Mouse (Mus musculus): ENCODE measurements around the gene Cmtm5. TPM values are rescaled to one million over a fixed set of nuclear protein-coding genes. Genes with fewer than 3 reads are reported as not detected.

Cmtm5 gene
- total and polyA plus RNA-seq, 3 experiments, result not detected

DNA sequence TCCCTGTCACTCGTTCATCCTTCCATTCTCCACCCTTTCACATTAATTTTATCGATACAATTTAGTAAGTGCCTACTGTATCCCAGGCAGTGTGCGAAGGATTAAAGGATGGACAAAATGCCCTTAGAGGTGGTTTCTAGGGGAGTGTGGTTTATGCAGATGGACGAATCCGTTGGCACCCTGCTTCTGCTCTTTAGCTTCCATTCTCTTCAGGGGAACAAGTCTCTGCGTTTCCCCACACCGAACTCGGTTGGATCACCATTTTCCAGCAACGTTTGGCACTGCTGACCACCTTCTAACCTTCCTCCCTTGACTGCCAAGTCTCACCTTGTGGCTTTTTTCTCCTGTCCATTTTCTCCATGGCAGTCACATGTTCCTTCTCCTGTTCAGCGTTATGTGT lies 22.7 kb upstream of the Cmtm5 start:
- Histone ChIP-seq H3K36me3 (replicated peaks in 1 of 2; ENCODE audit: control insufficient read depth in 1 of 2, insufficient read depth in 1 of 2, low read length in 1 of 2) (no peaks in the 10 kb centered on the region), H3K4me3 (replicated peaks in 1 of 3; ENCODE audit: low read depth in 2 of 3, low read length in 2 of 3, poor library complexity in 1 of 3) (no peak overlapping the region), H3K4me1 (ENCODE audit: control insufficient read depth in 1 of 2, insufficient read depth in 2 of 2) (peaks cover 0 to 4% of the 10 kb centered on the region in 2 experiments; a peak in 2 of 4 replicates), H3K9me3 (replicated peaks; ENCODE audit: low read length) (no peaks in the 10 kb centered on the region), H3K4me2 (ENCODE audit: insufficient read depth, low read depth, poor library complexity, severe bottlenecking) (no peak overlapping the region), H3K79me2 (replicated peaks; ENCODE audit: control insufficient read depth, extremely low read depth, insufficient read depth, poor library complexity, severe bottlenecking) (no peaks in the 10 kb centered on the region), H3K9ac (ENCODE audit: insufficient read depth, low read depth) (no peak overlapping the region), H3K27me3 (replicated peaks) (peaks cover 83% of the 10 kb centered on the region), H3K27ac (ENCODE audit: insufficient read depth, low read depth) (no peak overlapping the region)
- no peak for DNase-seq (ENCODE audit: extremely low read depth)
- dilution Hi-C loops (cut with MboI; ENCODE audit: extremely low pct_ligation_motif_present, extremely low pct_unique_long_range_greater_than_20kb, low sequenced_read_pairs), result no loop called here
- in situ Hi-C loops (cut with MboI; ENCODE audit: low pct_ligation_motif_present, low pct_unique_long_range_greater_than_20kb, low sequenced_read_pairs), result no loop called here
- no peak for TF ChIP-seq HCFC1 (IDR thresholded peaks at IDR 0.05; ENCODE audit: low read depth, low read length)

DNA sequence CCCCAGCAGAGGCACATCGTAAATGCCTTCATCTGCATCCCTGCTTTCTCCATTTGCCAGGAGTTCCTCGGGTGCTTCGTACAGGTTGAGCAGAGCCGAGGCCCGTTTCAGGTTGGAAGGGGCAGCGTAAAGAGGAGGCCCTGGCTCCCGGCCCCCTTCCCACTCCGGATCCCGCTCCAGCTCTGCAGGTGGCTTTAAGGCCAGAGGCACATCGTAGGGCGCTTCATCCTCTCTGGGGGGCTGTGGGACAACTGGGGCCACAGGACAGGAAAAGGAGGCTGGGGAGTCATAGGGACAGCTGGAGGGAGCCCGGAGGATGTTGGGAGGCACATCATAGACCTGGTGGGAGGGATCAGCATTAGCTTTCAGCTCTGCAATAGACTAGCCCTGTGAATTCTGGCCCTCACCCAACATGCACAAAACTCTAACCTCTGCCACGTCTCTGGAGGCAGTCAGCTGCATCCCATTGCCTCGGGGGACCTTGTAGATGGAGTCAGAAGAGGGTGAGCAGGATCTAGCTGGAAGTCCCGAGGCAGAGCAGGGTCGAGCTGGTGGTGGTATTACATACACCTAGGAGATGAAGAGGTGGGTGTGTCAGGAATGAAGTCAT lies 15.9 kb upstream of the Cmtm5 start:
- Histone ChIP-seq H3K79me2 (replicated peaks; ENCODE audit: control insufficient read depth, extremely low read depth, insufficient read depth, poor library complexity, severe bottlenecking) (no peaks in the 10 kb centered on the region), H3K27me3 (replicated peaks) (peaks cover 91% of the 10 kb centered on the region), H3K4me2 (ENCODE audit: insufficient read depth, low read depth, poor library complexity, severe bottlenecking) (no peak overlapping the region), H3K9me3 (replicated peaks; ENCODE audit: low read length) (no peaks in the 10 kb centered on the region), H3K4me1 (ENCODE audit: control insufficient read depth in 1 of 2, insufficient read depth in 2 of 2) (peaks cover 0 to 5% of the 10 kb centered on the region in 2 experiments; a peak in 1 of 4 replicates), H3K27ac (ENCODE audit: insufficient read depth, low read depth) (no peak overlapping the region), H3K4me3 (replicated peaks in 1 of 3; ENCODE audit: low read depth in 2 of 3, low read length in 2 of 3, poor library complexity in 1 of 3) (no peak overlapping the region), H3K36me3 (replicated peaks in 1 of 2; ENCODE audit: control insufficient read depth in 1 of 2, insufficient read depth in 1 of 2, low read length in 1 of 2) (no peaks in the 10 kb centered on the region), H3K9ac (ENCODE audit: insufficient read depth, low read depth) (no peak overlapping the region)
- in situ Hi-C loops (cut with MboI; ENCODE audit: low pct_ligation_motif_present, low pct_unique_long_range_greater_than_20kb, low sequenced_read_pairs), result no loop called here
- TF ChIP-seq ZKSCAN1 (IDR thresholded peaks at IDR 0.05; ENCODE audit: borderline replicate concordance, low read depth, low read length) (no peak), JUN (IDR thresholded peaks at IDR 0.05; ENCODE audit: insufficient read depth, low read depth, low read length) (no peak), JUND (conservative IDR thresholded peaks at IDR 0.05; ENCODE audit: low read depth, low read length) (no peak), ZMIZ1 (IDR thresholded peaks at IDR 0.05; ENCODE audit: low read depth, low read length) (no peak), USF1 (IDR thresholded peaks at IDR 0.05; ENCODE audit: low read depth, low read length) (no peak), E2F4 (IDR thresholded peaks at IDR 0.05; ENCODE audit: insufficient replicate concordance, low read depth, low read length) (no peak), ZC3H11A (IDR thresholded peaks at IDR 0.05; ENCODE audit: low read depth, low read length) (no peak), GABPA (IDR thresholded peaks at IDR 0.05; ENCODE audit: insufficient replicate concordance, low read depth, low read length) (no peak), IRF4 (IDR thresholded peaks at IDR 0.05; ENCODE audit: low read depth, low read length) (no peak)
- dilution Hi-C loops (cut with MboI; ENCODE audit: extremely low pct_ligation_motif_present, extremely low pct_unique_long_range_greater_than_20kb, low sequenced_read_pairs), result no loop called here
- DNase-seq (ENCODE audit: extremely low read depth), result no peak

DNA sequence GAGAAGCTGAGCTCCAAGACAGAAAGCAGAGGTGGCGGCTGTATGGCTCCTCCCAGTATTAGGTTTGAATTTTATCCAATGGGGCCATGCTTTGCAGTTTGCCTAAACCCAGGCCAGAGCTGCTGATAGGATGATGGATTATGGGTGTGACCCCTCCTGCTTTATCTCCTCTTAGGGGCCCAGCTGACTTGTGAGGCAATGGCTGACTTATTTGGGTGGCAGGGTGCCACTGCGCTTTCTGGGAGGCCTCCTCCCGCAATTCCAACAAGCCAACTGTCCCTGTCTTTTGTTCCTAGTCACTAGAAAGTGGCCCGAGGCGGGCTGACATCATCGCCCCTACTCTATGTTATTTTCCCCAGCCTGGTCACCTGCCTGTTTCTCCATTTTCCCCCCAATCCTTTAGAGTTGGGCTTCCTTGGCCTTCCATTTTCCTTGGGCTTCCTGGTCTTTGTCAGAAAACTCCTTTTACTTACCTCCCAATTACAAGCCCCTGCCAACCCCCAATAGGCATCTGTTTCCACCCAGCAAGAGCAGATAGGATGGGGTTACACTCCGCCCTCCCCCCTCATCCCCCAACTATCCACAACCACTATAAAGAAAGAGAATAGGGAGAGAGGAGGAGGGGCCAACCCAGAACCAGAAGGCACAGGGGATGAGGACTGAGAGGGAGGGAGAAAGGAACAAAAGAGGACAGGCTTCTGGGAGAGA lies 11.3 kb upstream of the Cmtm5 start:
- Histone ChIP-seq H3K4me1 (ENCODE audit: control insufficient read depth in 1 of 2, insufficient read depth in 2 of 2) (peaks cover 0 to 5% of the 10 kb centered on the region in 2 experiments; a peak in 1 of 4 replicates), H3K27me3 (replicated peaks) (peaks cover 94% of the 10 kb centered on the region), H3K4me3 (replicated peaks in 1 of 3; ENCODE audit: low read depth in 2 of 3, low read length in 2 of 3, poor library complexity in 1 of 3) (no peak overlapping the region), H3K79me2 (replicated peaks; ENCODE audit: control insufficient read depth, extremely low read depth, insufficient read depth, poor library complexity, severe bottlenecking) (no peaks in the 10 kb centered on the region), H3K9ac (ENCODE audit: insufficient read depth, low read depth) (no peak overlapping the region), H3K4me2 (ENCODE audit: insufficient read depth, low read depth, poor library complexity, severe bottlenecking) (peak overlapping the region; percentile 39; the same call in 1 of the 2 replicates), H3K36me3 (replicated peaks in 1 of 2; ENCODE audit: control insufficient read depth in 1 of 2, insufficient read depth in 1 of 2, low read length in 1 of 2) (no peaks in the 10 kb centered on the region), H3K9me3 (replicated peaks; ENCODE audit: low read length) (peaks cover 4% of the 10 kb centered on the region), H3K27ac (ENCODE audit: insufficient read depth, low read depth) (no peak overlapping the region)
- dilution Hi-C loops (cut with MboI; ENCODE audit: extremely low pct_ligation_motif_present, extremely low pct_unique_long_range_greater_than_20kb, low sequenced_read_pairs) (no loop called here), in situ Hi-C loops (cut with MboI; ENCODE audit: low pct_ligation_motif_present, low pct_unique_long_range_greater_than_20kb, low sequenced_read_pairs) (no loop called here)
- TF ChIP-seq NRF1 (IDR thresholded peaks at IDR 0.05; ENCODE audit: low read depth, low read length) (no peak), MAZ (IDR thresholded peaks at IDR 0.05; ENCODE audit: low read depth, low read length) (no peak), HCFC1 (IDR thresholded peaks at IDR 0.05; ENCODE audit: low read depth, low read length) (no peak), SMC3 (IDR thresholded peaks at IDR 0.05; ENCODE audit: low read depth, low read length) (no peak), ETS1 (conservative IDR thresholded peaks at IDR 0.05; ENCODE audit: low read depth, low read length) (no peak), POLR2AphosphoS2 (IDR thresholded peaks at IDR 0.05; ENCODE audit: low read depth, low read length) (no peak), POLR2A (IDR thresholded peaks at IDR 0.05; ENCODE audit: low read depth, low read length) (no peak), ELF1 (IDR thresholded peaks at IDR 0.05; ENCODE audit: low read depth, low read length) (no peak), BHLHE40 (IDR thresholded peaks at IDR 0.05; ENCODE audit: low read depth, low read length) (no peak), RAD21 (IDR thresholded peaks at IDR 0.05; ENCODE audit: low read depth, low read length) (no peak), ZKSCAN1 (IDR thresholded peaks at IDR 0.05; ENCODE audit: borderline replicate concordance, low read depth, low read length) (no peak), MYC (IDR thresholded peaks at IDR 0.05; ENCODE audit: low read depth, low read length) (no peak), UBTF (IDR thresholded peaks at IDR 0.05; ENCODE audit: low read depth, low read length) (no peak), MEF2A (IDR thresholded peaks at IDR 0.05; ENCODE audit: borderline replicate concordance, low read depth, low read length) (no peak)
- DNase-seq (ENCODE audit: extremely low read depth), result no peak
